Mouse (Mus musculus): ENCODE data around the gene Tdrd6. TPM values are rescaled to one million over a fixed set of nuclear protein-coding genes. Genes with fewer than 3 reads are reported as not detected.

Tdrd6 gene
- polyA plus RNA-seq, 1 experiment from 2014 or later = 0.04 TPM

GRCm38 (mm10) chr17:43630427-43630760 lies 295 bp upstream of the Tdrd6 start:
- H3K4me3 ChIP-seq (ENCODE audit: low read depth, low read length) = peak overlapping the region; percentile 46
- ATAC-seq (ENCODE audit: low read depth) = no peak
- H3K36me3 ChIP-seq (ENCODE audit: control insufficient read depth, insufficient read depth, low read length) = no peaks in the 10 kb centered on the region
- peaks cover 17% of the 10 kb centered on the region; the same call in 1 of the 2 replicates for H3K9me3 ChIP-seq (ENCODE audit: control insufficient read depth, low read length)
- H3K4me2 ChIP-seq (ENCODE audit: low read depth, low read length) = peak overlapping the region; percentile 79
- peaks cover 6% of the 10 kb centered on the region; the same call in 1 of the 2 replicates for H3K4me1 ChIP-seq (ENCODE audit: control insufficient read depth, insufficient read depth, low read length)
- DNase-seq (ENCODE audit: low spot score) = no peak
- H3K27ac ChIP-seq (replicated peaks; ENCODE audit: low read depth, low read length) = no peak overlapping the region
- peaks cover 38% of the 10 kb centered on the region for H3K27me3 ChIP-seq (replicated peaks; ENCODE audit: control insufficient read depth, insufficient read depth, low read length)
- WGBS = 40% methylated on average over 13 of the region's 13 CpGs
- H3K9ac ChIP-seq (ENCODE audit: low read depth, low read length) = peak overlapping the region; percentile 52

- Histone ChIP-seq H3K4me2 (ENCODE audit: low read depth, low read length) (peak overlapping the region; percentile 79), H3K27me3 (replicated peaks; ENCODE audit: control insufficient read depth, insufficient read depth, low read length) (peaks cover 38% of the 10 kb centered on the region), H3K9ac (ENCODE audit: low read depth, low read length) (peak overlapping the region; percentile 52; the same call in 1 of the 2 replicates), H3K36me3 (ENCODE audit: control insufficient read depth, insufficient read depth, low read length) (no peaks in the 10 kb centered on the region), H3K27ac (replicated peaks; ENCODE audit: low read depth, low read length) (no peak overlapping the region), H3K4me3 (ENCODE audit: low read depth, low read length) (peak overlapping the region; percentile 46), H3K9me3 (ENCODE audit: control insufficient read depth, low read length) (peaks cover 17% of the 10 kb centered on the region; the same call in 1 of the 2 replicates), H3K4me1 (ENCODE audit: control insufficient read depth, insufficient read depth, low read length) (peaks cover 6% of the 10 kb centered on the region; the same call in 1 of the 2 replicates)
- 18% methylated on average over 24 of the region's 24 CpGs for WGBS
- ATAC-seq (ENCODE audit: low read depth) (no peak), DNase-seq (ENCODE audit: low spot score) (no peak)
Observed at GRCm38 (mm10) chr17:43629026-43629495, 1.0 kb downstream of the Tdrd6 start.

- H3K36me3 ChIP-seq (ENCODE audit: control insufficient read depth, insufficient read depth, low read length) = no peaks in the 10 kb centered on the region
- H3K9ac ChIP-seq (ENCODE audit: low read depth, low read length) = no peak overlapping the region
- WGBS = 90% methylated on average over 10 of the region's 10 CpGs
- H3K4me2 ChIP-seq (ENCODE audit: low read depth, low read length) = no peak overlapping the region
- H3K27ac ChIP-seq (replicated peaks; ENCODE audit: low read depth, low read length) = no peak overlapping the region
- no peak for ATAC-seq (ENCODE audit: low read depth)
- H3K4me1 ChIP-seq (ENCODE audit: control insufficient read depth, insufficient read depth, low read length) = peaks cover 6% of the 10 kb centered on the region; the same call in 1 of the 2 replicates
- no peak overlapping the region for H3K4me3 ChIP-seq (ENCODE audit: low read depth, low read length)
- no peak for DNase-seq (ENCODE audit: low spot score)
- peaks cover 17% of the 10 kb centered on the region; the same call in 1 of the 2 replicates for H3K9me3 ChIP-seq (ENCODE audit: control insufficient read depth, low read length)
- H3K27me3 ChIP-seq (replicated peaks; ENCODE audit: control insufficient read depth, insufficient read depth, low read length) = peaks cover 38% of the 10 kb centered on the region
Observed at GRCm38 (mm10) chr17:43628246-43628645, 1.9 kb downstream of the Tdrd6 start.

GRCm38 (mm10) chr17:43622076-43622475 lies 8.0 kb downstream of the Tdrd6 start:
- WGBS = 89% methylated on average over 10 of the region's 10 CpGs
- Histone ChIP-seq H3K4me1 (ENCODE audit: control insufficient read depth, insufficient read depth, low read length) (no peaks in the 10 kb centered on the region), H3K9ac (ENCODE audit: low read depth, low read length) (no peak overlapping the region), H3K27ac (replicated peaks; ENCODE audit: low read depth, low read length) (no peak overlapping the region), H3K27me3 (replicated peaks; ENCODE audit: control insufficient read depth, insufficient read depth, low read length) (no peaks in the 10 kb centered on the region), H3K4me2 (ENCODE audit: low read depth, low read length) (no peak overlapping the region), H3K9me3 (ENCODE audit: control insufficient read depth, low read length) (peaks cover 9% of the 10 kb centered on the region; the same call in 1 of the 2 replicates), H3K4me3 (ENCODE audit: low read depth, low read length) (no peak overlapping the region), H3K36me3 (ENCODE audit: control insufficient read depth, insufficient read depth, low read length) (no peaks in the 10 kb centered on the region)
- ATAC-seq (ENCODE audit: low read depth) = no peak
- no peak for DNase-seq (ENCODE audit: low spot score)

- Histone ChIP-seq H3K4me3 (ENCODE audit: low read depth, low read length) (no peak overlapping the region), H3K9me3 (ENCODE audit: control insufficient read depth, low read length) (0 out of 2 replicates have a peak, but pooled peaks cover 2% of the 10 kb centered on the region), H3K36me3 (ENCODE audit: control insufficient read depth, insufficient read depth, low read length) (no peaks in the 10 kb centered on the region), H3K4me1 (ENCODE audit: control insufficient read depth, insufficient read depth, low read length) (no peaks in the 10 kb centered on the region), H3K27ac (replicated peaks; ENCODE audit: low read depth, low read length) (no peak overlapping the region), H3K9ac (ENCODE audit: low read depth, low read length) (no peak overlapping the region), H3K4me2 (ENCODE audit: low read depth, low read length) (no peak overlapping the region), H3K27me3 (replicated peaks; ENCODE audit: control insufficient read depth, insufficient read depth, low read length) (no peaks in the 10 kb centered on the region)
- WGBS = 85% methylated on average over 9 of the region's 9 CpGs
- no peak for ATAC-seq (ENCODE audit: low read depth)
- no peak for DNase-seq (ENCODE audit: low spot score)
Observed at GRCm38 (mm10) chr17:43619156-43619555, 10.9 kb downstream of the Tdrd6 start.

- Histone ChIP-seq H3K4me2 (ENCODE audit: low read depth, low read length) (no peak overlapping the region), H3K27me3 (replicated peaks; ENCODE audit: control insufficient read depth, insufficient read depth, low read length) (no peaks in the 10 kb centered on the region), H3K27ac (replicated peaks; ENCODE audit: low read depth, low read length) (no peak overlapping the region), H3K4me1 (ENCODE audit: control insufficient read depth, insufficient read depth, low read length) (no peaks in the 10 kb centered on the region), H3K9ac (ENCODE audit: low read depth, low read length) (no peak overlapping the region), H3K9me3 (ENCODE audit: control insufficient read depth, low read length) (no peaks in the 10 kb centered on the region), H3K4me3 (ENCODE audit: low read depth, low read length) (no peak overlapping the region), H3K36me3 (ENCODE audit: control insufficient read depth, insufficient read depth, low read length) (no peaks in the 10 kb centered on the region)
- DNase-seq (ENCODE audit: low spot score) = no peak
- ATAC-seq (ENCODE audit: low read depth) = no peak
- WGBS = 72% methylated on average over 3 of the region's 3 CpGs
Observed at GRCm38 (mm10) chr17:43612221-43612620, 17.9 kb downstream of the Tdrd6 start.

GRCm38 (mm10) chr17:43611586-43611985 lies 18.5 kb downstream of the Tdrd6 start:
- Histone ChIP-seq H3K27ac (replicated peaks; ENCODE audit: low read depth, low read length) (no peak overlapping the region), H3K9me3 (ENCODE audit: control insufficient read depth, low read length) (no peaks in the 10 kb centered on the region), H3K4me1 (ENCODE audit: control insufficient read depth, insufficient read depth, low read length) (no peaks in the 10 kb centered on the region), H3K4me3 (ENCODE audit: low read depth, low read length) (no peak overlapping the region), H3K4me2 (ENCODE audit: low read depth, low read length) (no peak overlapping the region), H3K36me3 (ENCODE audit: control insufficient read depth, insufficient read depth, low read length) (no peaks in the 10 kb centered on the region), H3K27me3 (replicated peaks; ENCODE audit: control insufficient read depth, insufficient read depth, low read length) (no peaks in the 10 kb centered on the region), H3K9ac (ENCODE audit: low read depth, low read length) (no peak overlapping the region)
- DNase-seq (ENCODE audit: low spot score) (peak; percentile 77), ATAC-seq (ENCODE audit: low read depth) (no peak)
- whole genome bisulfite sequencing = 18% methylated on average over 7 of the region's 7 CpGs

- no peaks in the 10 kb centered on the region for H3K4me1 ChIP-seq (ENCODE audit: control insufficient read depth, insufficient read depth, low read length)
- H3K27ac ChIP-seq (replicated peaks; ENCODE audit: low read depth, low read length) = no peak overlapping the region
- H3K4me3 ChIP-seq (ENCODE audit: low read depth, low read length) = no peak overlapping the region
- DNase-seq (ENCODE audit: low spot score) (peak; percentile 45), ATAC-seq (ENCODE audit: low read depth) (no peak)
- WGBS = 13% methylated on average over 3 of the region's 3 CpGs
- no peak overlapping the region for H3K4me2 ChIP-seq (ENCODE audit: low read depth, low read length)
- no peaks in the 10 kb centered on the region for H3K36me3 ChIP-seq (ENCODE audit: control insufficient read depth, insufficient read depth, low read length)
- no peak overlapping the region for H3K9ac ChIP-seq (ENCODE audit: low read depth, low read length)
- H3K27me3 ChIP-seq (replicated peaks; ENCODE audit: control insufficient read depth, insufficient read depth, low read length) = no peaks in the 10 kb centered on the region
- no peaks in the 10 kb centered on the region for H3K9me3 ChIP-seq (ENCODE audit: control insufficient read depth, low read length)
Observed at GRCm38 (mm10) chr17:43606704-43607103, 23.4 kb downstream of the Tdrd6 start.

GRCm38 (mm10) chr17:43598706-43599105 lies 31.4 kb downstream of the Tdrd6 start:
- H3K4me3 ChIP-seq (ENCODE audit: low read depth, low read length) = no peak overlapping the region
- H3K9me3 ChIP-seq (ENCODE audit: control insufficient read depth, low read length) = no peaks in the 10 kb centered on the region
- WGBS = 56% methylated on average over 4 of the region's 4 CpGs
- H3K27me3 ChIP-seq (replicated peaks; ENCODE audit: control insufficient read depth, insufficient read depth, low read length) = no peaks in the 10 kb centered on the region
- no peak overlapping the region for H3K4me2 ChIP-seq (ENCODE audit: low read depth, low read length)
- ATAC-seq (ENCODE audit: low read depth) (no peak), DNase-seq (ENCODE audit: low spot score) (no peak)
- no peak overlapping the region for H3K27ac ChIP-seq (replicated peaks; ENCODE audit: low read depth, low read length)
- no peak overlapping the region for H3K9ac ChIP-seq (ENCODE audit: low read depth, low read length)
- H3K36me3 ChIP-seq (ENCODE audit: control insufficient read depth, insufficient read depth, low read length) = no peaks in the 10 kb centered on the region
- H3K4me1 ChIP-seq (ENCODE audit: control insufficient read depth, insufficient read depth, low read length) = no peaks in the 10 kb centered on the region
